Mouse (Mus musculus) brain, embryonic 14.5 days (tissue): Measurements from ENCODE around the gene Htr1f. TPM values are rescaled to one million over a fixed set of nuclear protein-coding genes. Genes with fewer than 3 reads are reported as not detected.

Experiments used
- DNase-seq: peaks from one replicate; pipeline ENCODE4 v3.0.0-alpha.2; 2011; ENCODE audit warnings: low read depth
- CTCF ChIP-seq: fragments of 200-500 bp; IDR thresholded peaks from 2 replicates; pipeline ENCODE4 v1.5.1; 2012; ENCODE audit warnings: inconsistent platforms, mild to moderate bottlenecking, moderate library complexity, borderline replicate concordance; ENCODE audit not compliant: insufficient read depth, insufficient read length; ENCODE audit errors: extremely low read depth
- POLR2A ChIP-seq: fragments of 200-500 bp; IDR thresholded peaks from 2 replicates; pipeline ENCODE4 v1.6.1; 2012; ENCODE audit warnings: mild to moderate bottlenecking, inconsistent platforms, borderline replicate concordance; ENCODE audit not compliant: poor library complexity, insufficient read depth, insufficient read length, severe bottlenecking; ENCODE audit errors: extremely low read depth
- polyA plus RNA-seq: library from polyadenylated mRNA; depleted of rRNA; stranded (reverse); fragments of >200 nt; gene quantifications from 2 replicates; pipeline ENCODE4 v1.2.3, GENCODE M21; 2012

Gene Htr1f
- polyA plus RNA-seq, 1 experiment: 0.10 TPM

- no peak for TF ChIP-seq CTCF
- TF ChIP-seq POLR2A: no peak
- DNase-seq: no peak
Measured at GRCm38 (mm10) chr16:64876631-64877265, 228.9 kb downstream of the Htr1f start.

- DNase-seq: no peak
- no peak for TF ChIP-seq POLR2A
- no peak for TF ChIP-seq CTCF
Measured at GRCm38 (mm10) chr16:64875822-64876221, 229.8 kb downstream of the Htr1f start.

- TF ChIP-seq POLR2A (no peak), CTCF (no peak)
- no peak for DNase-seq
Measured at GRCm38 (mm10) chr16:64875384-64875783, 230.3 kb downstream of the Htr1f start.
